In the genomic region with DNA sequence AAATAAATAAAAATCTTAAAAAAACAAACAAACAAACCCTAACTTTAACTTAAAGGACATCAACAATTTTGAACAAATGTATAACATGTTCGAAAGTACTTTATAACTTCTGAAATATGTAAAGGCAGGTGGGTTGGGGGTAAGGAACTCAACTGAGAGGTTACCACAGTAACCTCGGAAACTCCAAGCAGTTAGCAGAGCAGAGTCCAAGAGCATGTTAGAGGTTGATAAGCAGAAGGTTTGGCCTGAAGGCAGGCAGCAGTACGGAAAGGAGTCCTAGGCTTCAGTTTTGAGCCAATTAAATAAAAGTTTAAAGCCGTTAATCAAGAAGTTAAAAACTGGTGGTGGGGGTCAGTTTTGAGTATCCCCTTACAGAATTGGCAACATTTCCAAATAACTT, we compare ENCODE assay signal across 21 mouse cellular contexts. TPM values are rescaled to one million over a fixed set of nuclear protein-coding genes. Genes with fewer than 3 reads are reported as not detected.
A peak's percentile ranks its signal among the peaks of the same experiment; 100 is the strongest.
DNase-seq lines count a peak whose midpoint lies in the region; ATAC-seq and TF ChIP-seq lines count a peak whose summit lies in the region.
"Had no signal": no experiment of that assay in that cellular context is flagged by ENCODE, and none has a peak within 500 bp of the region (broad histone marks: within the 10 kb centered on the region; RNA-seq: fewer than 3 reads in every experiment).

No protein-coding gene starts in this region.

- H3K4me2 ChIP-seq in liver, embryonic 12.5 days = peak overlapping the region; percentile 18; the same call in 1 of the 2 replicates
- H3K4me2 ChIP-seq in liver, postnatal 0 days (ENCODE audit: low read depth, low read length) = no peak overlapping the region
- H3K4me2 ChIP-seq in liver, embryonic 15.5 days = no peak overlapping the region
- H3K4me2 ChIP-seq: embryonic facial prominence, embryonic 12.5 days; forebrain, embryonic 13.5 days; hindbrain, embryonic 14.5 days had no signal

- no peaks in the 10 kb centered on the region for H3K9me3 ChIP-seq in liver, embryonic 12.5 days (replicated peaks)
- no peaks in the 10 kb centered on the region for H3K9me3 ChIP-seq in liver, postnatal 0 days (ENCODE audit: low read length)
- H3K9me3 ChIP-seq in liver, embryonic 15.5 days (replicated peaks) = no peaks in the 10 kb centered on the region
- H3K9me3 ChIP-seq: embryonic facial prominence, embryonic 12.5 days; forebrain, embryonic 13.5 days; heart, embryonic 10.5 days had no signal

- no peaks in the 10 kb centered on the region for H3K27me3 ChIP-seq in liver, embryonic 12.5 days (replicated peaks)
- no peaks in the 10 kb centered on the region for H3K27me3 ChIP-seq in liver, postnatal 0 days (ENCODE audit: insufficient read depth, low read length)
- H3K27me3 ChIP-seq in liver, embryonic 15.5 days = no peaks in the 10 kb centered on the region
- H3K27me3 ChIP-seq: embryonic facial prominence, embryonic 12.5 days; forebrain, embryonic 13.5 days had no signal

- TF ChIP-seq CTCF in liver, postnatal 0 days (IDR thresholded peaks at IDR 0.05; ENCODE audit: low read depth) = no peak

- no peak overlapping the region for H3K9ac ChIP-seq in liver, embryonic 12.5 days
- no peak overlapping the region for H3K9ac ChIP-seq in liver, postnatal 0 days (replicated peaks)
- no peak overlapping the region for H3K9ac ChIP-seq in liver, embryonic 15.5 days
- H3K9ac ChIP-seq: embryonic facial prominence, embryonic 12.5 days; forebrain, embryonic 13.5 days; forebrain, postnatal 0 days; hindbrain, embryonic 14.5 days had no signal

- 35% methylated on average over 4 of the region's 4 CpGs for WGBS in liver, embryonic 12.5 days (ENCODE audit: insufficient replicate concordance)
- WGBS in liver, postnatal 0 days (ENCODE audit: insufficient replicate concordance) = 60% methylated on average over 4 of the region's 4 CpGs
- 20% methylated on average over 4 of the region's 4 CpGs for WGBS in liver, embryonic 15.5 days (ENCODE audit: insufficient replicate concordance)

- 0 out of 2 replicates have a peak, but pooled peaks have one; percentile 28 for ATAC-seq in liver, embryonic 12.5 days
- no peak for ATAC-seq in liver, postnatal 0 days
- peak; percentile 62 for ATAC-seq in erythroid progenitor cell, adult 5-6 weeks (replicated peaks; ENCODE audit: low FRiP score, poor library complexity, severe bottlenecking)
- ATAC-seq in liver, embryonic 15.5 days (ENCODE audit: insufficient read depth) = no peak
- ATAC-seq in megakaryocyte, adult 5-6 weeks (ENCODE audit: poor library complexity, severe bottlenecking) = no peak
- ATAC-seq: forebrain, embryonic 13.5 days; forebrain, postnatal 0 days had no signal

- no peak for DNase-seq in liver, postnatal 0 days
- DNase-seq in heart, adult 8-10 months (ENCODE audit: low spot score) = no peak
- DNase-seq in left cerebral cortex, postnatal 10 days (ENCODE audit: extremely low spot score in 1 of 2, low spot score in 2 of 2) = no peak
- DNase-seq: adrenal gland, adult 2 months; adrenal gland, postnatal 36 days; cerebellum, adult 11 months; cerebellum, adult 8-10 months; cerebellum, postnatal 14 days; forebrain, postnatal 0 days; gastrocnemius, postnatal 36 days; heart, adult 11 months; heart, postnatal 10 days; heart, postnatal 4 days had no signal

- TF ChIP-seq EP300 in liver, postnatal 0 days (IDR thresholded peaks at IDR 0.05; ENCODE audit: low read depth) = no peak

- H3K36me3 ChIP-seq in liver, embryonic 12.5 days = peaks cover 12% of the 10 kb centered on the region
- H3K36me3 ChIP-seq in liver, postnatal 0 days (replicated peaks; ENCODE audit: insufficient read depth, low read length) = peaks cover 7% of the 10 kb centered on the region; the same call in 1 of the 2 replicates
- peaks cover 13% of the 10 kb centered on the region; the same call in 1 of the 2 replicates for H3K36me3 ChIP-seq in liver, embryonic 15.5 days (replicated peaks)

- intact Hi-C loops in left cerebral cortex, postnatal 10 days (cut with DNase I) = no loop called here

- H3K27ac ChIP-seq in liver, embryonic 12.5 days = no peak overlapping the region
- no peak overlapping the region for H3K27ac ChIP-seq in liver, postnatal 0 days (ENCODE audit: low read depth)
- H3K27ac ChIP-seq in liver, embryonic 15.5 days (replicated peaks) = peak overlapping the region; percentile 38; the same call in 1 of the 2 replicates
- H3K27ac ChIP-seq: embryonic facial prominence, embryonic 12.5 days; forebrain, embryonic 13.5 days; heart, embryonic 10.5 days; hindbrain, embryonic 14.5 days had no signal

- no peak overlapping the region for H3K4me3 ChIP-seq in liver, embryonic 12.5 days
- H3K4me3 ChIP-seq in liver, postnatal 0 days (ENCODE audit: low read depth, low read length) = no peak overlapping the region
- H3K4me3 ChIP-seq in liver, embryonic 15.5 days (replicated peaks) = no peak overlapping the region
- H3K4me3 ChIP-seq: embryonic facial prominence, embryonic 12.5 days; forebrain, embryonic 13.5 days; heart, embryonic 10.5 days had no signal

- H3K4me1 ChIP-seq in liver, embryonic 12.5 days = peaks cover 58% of the 10 kb centered on the region
- H3K4me1 ChIP-seq in liver, postnatal 0 days (ENCODE audit: insufficient read depth) = peaks cover 23% of the 10 kb centered on the region
- H3K4me1 ChIP-seq in liver, embryonic 15.5 days (replicated peaks) = peaks cover 51% of the 10 kb centered on the region

RNA-seq across cellular contexts. Expression of a gene that starts 3.8 kb away (rescaled TPM):
- 2.6 and 2.9 TPM in 2 replicates for polyA plus RNA-seq in liver, embryonic 12.5 days (2016; fragmentation: Nextera tagmentation; extraction: Ambion mirVana)
- polyA plus RNA-seq in liver, postnatal 0 days (2015; fragmentation: Nextera tagmentation; extraction: Ambion mirVana) = 1.4 TPM in 2 replicates
- total RNA-seq in erythroid progenitor cell, adult 5-6 weeks (2015; ENCODE audit: low replicate concordance) = 10.8 and 16.3 TPM in 2 replicates
- total RNA-seq in erythroid progenitor cell, adult 5-6 weeks (2017; ENCODE audit: low replicate concordance) = 5.7 and 6.5 TPM in 2 replicates
- polyA plus RNA-seq in liver, embryonic 15.5 days (2015; fragmentation: Nextera tagmentation; extraction: Ambion mirVana) = 1.1 and 1.2 TPM in 2 replicates
- 10 to 100 TPM; 10.6 to 13.2 (median 12.2) TPM for total RNA-seq in heart, adult 8-10 months (2022)
- total RNA-seq in megakaryocyte, adult 5-6 weeks (2015) = 16.4 and 17.2 TPM in 2 replicates
- 6.1 and 10.0 TPM in 2 replicates for total RNA-seq in megakaryocyte, adult 5-6 weeks (2017)
- total RNA-seq in left cerebral cortex, postnatal 10 days (2021) = 10 to 100 TPM; 34.0 to 35.6 TPM

Comparison
In these comparisons a context has a peak if more than half of its experiments do, and no peak if none do; other contexts are left out.
1. ATAC-seq: peak in liver, embryonic 12.5 days (single experiment) and erythroid progenitor cell, adult 5-6 weeks (single experiment); none in liver, postnatal 0 days (single experiment), liver, embryonic 15.5 days (single experiment) and megakaryocyte, adult 5-6 weeks (single experiment).